Mouse (Mus musculus): ENCODE results near the gene Tnfaip2.

The Tnfaip2 gene

DNA sequence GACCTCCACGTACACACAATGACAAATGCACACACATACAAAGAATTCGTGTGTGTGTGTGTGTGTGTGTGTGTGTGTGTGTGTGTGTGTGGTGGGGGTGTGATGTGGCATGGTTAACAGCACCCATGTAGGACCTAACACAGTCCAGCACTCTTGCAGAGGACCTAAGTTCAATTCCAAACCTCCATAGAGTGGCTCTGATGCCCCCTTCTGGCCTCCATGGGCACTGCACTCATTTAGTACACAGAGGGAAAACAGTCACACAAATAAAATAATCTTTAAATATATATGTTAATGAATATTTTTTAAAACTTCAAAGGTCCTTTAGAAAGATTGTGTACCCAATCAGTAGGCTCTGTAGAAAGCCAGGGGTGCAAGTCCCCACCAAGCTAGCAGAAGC, 37.6 kb downstream of the Tnfaip2 start:
- DNase-seq: peak; percentile 72 to 83

DNA sequence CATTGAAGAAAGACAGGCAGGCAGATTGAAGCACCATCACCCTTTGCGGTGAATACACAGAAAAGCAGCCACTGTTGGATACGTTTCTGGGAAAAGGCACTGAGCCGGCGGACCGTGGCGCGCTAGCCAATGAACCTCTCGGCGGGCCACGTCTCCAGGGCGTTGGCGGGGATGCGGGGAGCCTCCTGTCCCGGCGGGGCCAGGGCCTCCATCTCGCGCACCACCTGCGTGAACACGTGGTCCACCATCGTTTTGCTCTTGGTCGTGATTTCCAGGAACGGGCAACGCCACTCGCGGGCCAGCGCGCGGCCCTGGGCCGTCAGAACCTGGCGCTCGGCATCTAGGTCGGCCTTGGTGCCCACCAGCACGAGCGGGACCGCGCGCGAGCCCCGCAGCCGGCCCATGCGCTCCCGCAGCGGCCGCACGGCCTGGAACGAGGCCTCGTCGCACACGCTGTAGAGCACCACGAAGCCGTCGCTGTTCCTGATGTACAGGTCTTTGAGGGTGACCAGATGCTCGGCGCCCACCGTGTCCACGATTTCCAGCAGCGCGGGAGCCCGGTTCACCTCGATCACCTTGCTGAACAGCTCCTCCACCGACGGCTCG, 42.9 kb downstream of the Tnfaip2 start:
- no peak for DNase-seq

DNA sequence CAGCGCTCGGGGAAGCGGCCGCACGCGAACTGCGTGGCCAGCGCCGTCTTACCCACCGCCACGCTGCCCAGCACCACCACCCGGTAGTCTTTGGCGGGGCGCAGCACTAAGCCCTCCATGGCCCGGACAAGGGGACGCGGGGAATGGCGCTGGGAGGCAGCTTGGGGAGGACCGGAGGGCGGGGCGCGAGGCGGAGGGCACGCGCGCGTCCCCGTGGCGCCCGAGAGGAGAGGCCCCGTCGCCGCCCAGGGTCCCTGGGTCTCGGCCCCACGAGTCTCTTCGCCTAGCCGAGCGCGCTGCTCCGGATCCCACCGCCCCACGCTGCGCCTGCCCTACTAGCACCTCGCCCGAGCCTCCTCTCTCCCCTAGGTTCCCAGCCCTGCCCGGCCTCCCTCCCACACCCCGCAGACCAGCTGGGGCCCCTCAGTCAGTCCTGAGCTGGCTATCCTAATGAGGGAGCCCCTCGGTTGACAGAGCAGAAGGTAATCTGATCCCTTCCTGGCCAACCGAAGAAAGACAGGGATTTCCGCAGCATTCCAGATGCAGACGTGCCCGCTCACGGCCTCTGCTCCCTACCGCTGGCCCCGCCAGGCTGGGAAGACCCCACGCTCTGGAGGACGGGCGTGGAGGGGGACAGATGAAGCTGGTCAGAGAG, 43.5 kb downstream of the Tnfaip2 start, which contains the start of gene Gm266:
Gene Gm266, minus strand, starts transcription at position 172 of the 655 bp plus-strand sequence.
- no peak for DNase-seq

DNA sequence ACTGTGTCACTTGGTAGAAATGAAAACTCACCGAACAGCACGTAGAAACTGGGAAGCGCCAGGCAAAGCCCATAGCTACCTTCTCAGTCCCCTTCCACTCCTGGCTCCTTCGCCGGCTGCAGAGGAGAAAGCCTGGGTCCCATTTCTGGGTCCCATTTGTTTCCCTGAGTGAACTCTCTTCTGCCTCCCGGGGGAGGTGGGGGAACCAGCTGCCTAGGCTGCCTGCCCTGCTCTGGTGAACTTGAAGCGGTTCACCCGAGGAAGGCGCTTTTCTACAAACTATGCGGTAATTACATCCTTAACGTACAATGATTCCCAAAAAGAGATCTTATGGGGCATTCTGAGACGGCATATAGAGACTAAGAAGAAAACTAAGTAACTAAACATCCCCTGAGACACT, 44.2 kb downstream of the Tnfaip2 start:
- DNase-seq: no peak

- DNase-seq: no peak
These were observed 47.1 kb downstream of the Tnfaip2 start for GRCm38 (mm10) chr12:111489261-111489865.

GRCm38 (mm10) chr12:111494931-111495330, 52.7 kb downstream of the Tnfaip2 start:
- no peak for DNase-seq

- peak in 1 of 2 experiments; percentile 46 for DNase-seq
These were observed 54.8 kb downstream of the Tnfaip2 start for GRCm38 (mm10) chr12:111497076-111497475.

DNA sequence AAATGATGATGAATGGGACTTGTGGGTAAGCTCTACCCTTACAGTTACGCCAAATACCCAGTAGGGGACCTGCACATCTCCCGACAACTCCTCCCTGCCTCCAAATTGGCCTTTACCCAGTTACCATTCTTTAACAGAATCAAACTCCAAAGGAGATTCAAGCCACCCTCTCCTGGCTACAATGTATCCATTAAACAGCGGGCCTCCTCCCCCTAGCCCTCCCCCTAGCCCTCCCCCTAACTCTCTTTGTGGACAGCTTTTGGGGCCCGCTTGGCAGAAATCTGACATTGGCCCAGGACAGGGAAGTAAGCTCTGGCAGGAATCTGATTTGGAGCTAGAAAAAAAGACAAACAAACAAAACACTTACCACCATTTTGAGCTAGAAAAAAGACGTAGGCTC, 57.3 kb downstream of the Tnfaip2 start:
- no peak for DNase-seq

DNA sequence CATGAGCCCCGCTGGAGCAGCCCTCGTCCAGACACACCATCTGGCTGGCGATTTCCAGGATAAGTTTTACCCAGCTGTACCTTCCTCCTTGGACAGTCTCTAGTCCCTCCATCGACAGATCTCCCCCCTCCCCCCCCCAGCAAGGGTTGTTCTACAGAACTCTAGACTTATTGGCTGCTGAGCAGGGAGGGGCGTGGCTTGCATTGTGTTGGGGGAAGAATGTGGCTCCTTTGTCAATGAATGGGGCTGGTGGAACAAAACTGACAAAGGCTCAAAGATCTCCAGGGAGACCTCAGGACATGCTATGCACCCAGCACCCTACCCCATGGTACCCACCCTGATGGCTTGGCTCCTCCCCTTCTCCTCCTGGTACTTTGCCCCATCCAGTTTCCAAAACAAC, 58.5 kb downstream of the Tnfaip2 start:
- no peak for DNase-seq

GRCm38 (mm10) chr12:111503063-111503567, 60.8 kb downstream of the Tnfaip2 start:
- no peak for DNase-seq

DNA sequence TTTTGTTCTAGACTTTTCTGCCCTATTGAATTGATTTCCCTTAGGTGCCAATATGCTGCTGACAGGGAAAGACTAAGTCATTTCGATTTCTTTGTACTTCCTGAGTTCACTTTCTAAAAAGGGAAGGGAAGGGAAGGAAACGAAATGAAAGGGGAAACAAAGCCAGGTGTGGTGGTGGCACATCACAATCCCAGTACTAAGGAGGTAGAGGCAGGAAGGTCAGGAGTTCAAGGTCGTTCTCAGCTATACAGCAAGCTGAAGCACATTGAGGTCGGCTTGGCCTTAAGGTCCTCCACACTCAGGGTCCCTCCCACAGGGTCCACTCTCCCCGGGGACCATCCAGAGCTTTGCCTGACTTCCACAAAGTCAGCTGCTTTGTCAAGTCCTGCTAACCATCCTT, 61.3 kb downstream of the Tnfaip2 start:
- DNase-seq: no peak
